Mouse (Mus musculus) left cerebral cortex, adult 18-20 months (tissue): ENCODE data around the gene Spaca3. TPM values are rescaled to one million over a fixed set of nuclear protein-coding genes. Genes with fewer than 3 reads are reported as not detected.

Experiments used
- total RNA-seq, 2 experiments: library from RNA; stranded (reverse); gene quantifications; 2 replicates each; pipeline ENCODE4 v1.2.3; 2021

The Spaca3 gene
- total RNA-seq, 2 experiments from 2014 or later: not detected

Other genes starting within 250 kb of the Spaca3 start
- 1 to 10 TPM; 6.4 to 7.8 TPM for gene Myo1d, start 78.3 kb upstream of the Spaca3 start, total RNA-seq
- gene Tmem98, start 48.2 kb upstream of the Spaca3 start, total RNA-seq: 1 to 10 TPM; 6.3 to 7.5 TPM